Mouse (Mus musculus): ENCODE data around the gene Traf7. TPM values are rescaled to one million over a fixed set of nuclear protein-coding genes. Genes with fewer than 3 reads are reported as not detected.

Gene Traf7
- polyA plus RNA-seq, 1 experiment from 2014 or later: 64.3 TPM

DNA sequence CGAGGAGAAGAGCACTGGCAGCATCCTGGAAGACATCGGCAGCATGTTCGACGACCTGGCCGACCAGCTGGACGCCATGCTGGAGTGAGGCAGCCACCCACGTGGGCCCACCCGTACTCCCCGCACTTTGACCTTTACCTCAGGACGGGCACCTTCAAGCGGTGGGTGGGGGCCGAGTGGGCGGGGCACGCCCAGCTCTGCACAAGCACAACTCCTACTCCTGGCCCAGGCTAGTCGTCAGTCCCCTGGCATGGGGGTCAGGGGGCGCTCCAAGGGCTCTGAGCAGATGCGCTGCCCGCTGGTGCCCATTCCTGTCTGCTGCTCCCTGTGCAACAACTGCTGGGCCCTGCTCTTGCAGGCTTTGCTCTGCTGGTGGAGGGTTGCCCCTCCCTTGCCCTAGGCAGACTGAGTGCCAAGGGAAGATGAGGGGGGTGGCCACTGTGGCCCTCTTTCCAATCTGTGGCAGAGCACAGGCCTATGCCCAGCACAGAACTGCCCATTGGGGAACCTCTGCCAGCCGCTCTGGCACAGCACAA, 20.5 kb downstream of the Traf7 start:
- DNase-seq (ENCODE audit: low spot score): no peak

DNA sequence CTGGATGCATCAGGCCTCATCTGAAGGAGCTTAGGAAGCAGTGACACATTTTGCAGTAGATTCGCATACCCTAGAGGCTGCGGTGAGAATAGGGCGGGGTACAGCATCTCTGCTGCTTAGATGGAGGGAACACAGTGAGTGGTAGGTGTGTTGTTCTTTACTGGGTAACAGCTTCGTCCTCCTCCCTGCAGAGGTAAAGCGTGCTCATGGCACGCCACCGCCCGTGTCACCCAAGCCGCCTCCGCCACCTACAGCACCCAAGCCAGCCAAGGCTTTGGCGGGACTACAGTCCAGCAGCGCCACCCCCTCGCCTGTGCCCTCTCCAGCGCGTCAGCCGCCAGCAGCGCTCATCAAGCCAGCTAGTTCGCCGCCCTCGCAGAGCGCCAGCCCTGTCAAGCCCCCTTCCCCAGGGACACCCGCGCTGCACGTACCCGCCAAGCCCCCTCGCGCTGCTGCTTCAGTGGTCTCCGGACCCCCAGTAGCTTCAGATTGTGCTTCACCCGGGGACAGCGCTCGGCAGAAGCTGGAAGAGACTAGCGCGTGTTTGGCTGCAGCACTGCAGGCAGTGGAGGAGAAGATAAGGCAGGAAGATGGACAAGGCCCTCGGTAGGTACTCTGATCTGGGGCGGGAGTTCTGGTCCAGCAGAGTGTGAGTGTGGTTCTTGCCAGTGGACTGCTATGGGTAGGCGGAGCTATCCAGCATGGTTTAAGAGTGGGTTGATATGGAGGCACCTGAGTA, 21.2 kb downstream of the Traf7 start:
- no peak for DNase-seq (ENCODE audit: low spot score)

- no peak for DNase-seq (ENCODE audit: low spot score)
These were observed 22.3 kb downstream of the Traf7 start for GRCm38 (mm10) chr17:24505286-24505955.

GRCm38 (mm10) chr17:24504085-24504484, 23.7 kb downstream of the Traf7 start:
- DNase-seq (ENCODE audit: low spot score): no peak

GRCm38 (mm10) chr17:24502208-24502607, 25.5 kb downstream of the Traf7 start:
- DNase-seq (ENCODE audit: low spot score): no peak

DNA sequence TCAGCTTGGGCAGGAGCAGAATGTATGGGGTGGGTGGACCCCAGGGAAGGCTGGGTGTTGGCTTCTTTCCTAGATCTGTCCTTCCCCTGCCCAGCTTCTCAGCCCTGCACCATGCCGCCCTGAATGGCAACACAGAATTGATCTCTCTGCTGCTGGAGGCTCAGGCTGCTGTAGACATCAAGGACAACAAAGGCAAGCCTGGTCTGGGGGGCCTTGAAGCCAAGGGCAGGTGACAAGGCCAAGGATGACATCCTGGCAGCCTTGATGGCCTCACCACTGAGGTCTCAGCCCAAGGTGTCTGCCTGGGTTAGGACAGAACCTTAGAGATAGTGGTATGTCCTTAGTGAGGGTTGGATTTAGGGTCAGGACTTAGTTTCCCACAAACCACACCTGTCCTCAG, 31.7 kb downstream of the Traf7 start:
- DNase-seq (ENCODE audit: low spot score): no peak

- DNase-seq (ENCODE audit: low spot score): no peak
These were observed 32.3 kb downstream of the Traf7 start for GRCm38 (mm10) chr17:24495443-24495842.

DNA sequence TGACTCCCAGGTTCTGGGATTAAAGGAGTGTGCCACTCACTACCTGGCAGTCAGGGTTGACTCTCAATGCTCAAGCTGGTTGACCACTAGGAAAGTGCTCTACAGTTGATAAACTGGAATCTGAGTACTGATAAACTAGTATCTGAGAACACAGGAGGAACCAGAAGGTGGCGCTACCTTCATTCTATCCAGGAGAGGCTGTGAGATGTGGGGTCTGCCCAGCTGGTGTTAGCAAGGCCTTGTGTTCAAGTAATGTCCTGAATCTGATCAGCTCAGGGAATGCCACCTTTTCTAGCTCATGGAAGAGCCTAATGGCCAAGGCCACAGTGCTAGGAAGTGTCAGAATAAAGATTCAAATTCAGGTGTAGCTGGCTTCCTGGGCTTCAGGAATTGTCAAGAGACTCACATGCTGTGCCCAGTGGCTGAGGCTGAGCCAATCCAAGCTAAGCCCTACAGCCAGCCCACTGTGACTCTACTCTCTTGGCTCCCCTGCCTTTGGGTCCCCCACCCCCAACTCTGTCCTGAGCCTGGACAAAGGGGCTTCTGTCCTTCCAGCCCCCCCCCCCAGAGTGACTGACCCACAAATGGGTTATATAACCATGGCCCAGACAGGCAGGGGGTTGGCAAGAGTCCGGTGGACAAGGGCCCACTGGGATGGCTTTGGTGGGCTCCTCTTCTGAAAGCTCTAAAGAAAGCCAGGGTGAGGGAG, 33.0 kb downstream of the Traf7 start:
- peak; percentile 55 for DNase-seq (ENCODE audit: low spot score)

DNA sequence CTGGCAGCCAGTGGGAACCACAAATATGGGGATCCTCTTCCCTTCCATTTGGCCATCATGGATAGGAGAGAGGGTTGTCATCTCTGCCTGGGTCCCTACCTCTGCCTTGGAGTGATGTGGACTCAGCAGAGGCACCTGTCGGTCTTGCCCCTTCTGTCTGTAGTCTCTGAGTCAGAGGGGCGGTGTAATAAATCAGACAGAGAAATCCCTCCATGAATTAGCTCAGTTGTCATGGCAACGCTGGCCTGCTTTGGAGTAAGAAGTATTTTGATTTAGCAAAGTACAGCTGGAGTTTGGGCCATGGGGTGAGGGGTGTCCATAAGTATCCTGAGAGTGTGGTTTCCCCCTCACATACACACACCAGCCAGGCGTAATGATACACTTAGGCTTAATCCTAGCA, 37.3 kb downstream of the Traf7 start:
- DNase-seq (ENCODE audit: low spot score): no peak

DNA sequence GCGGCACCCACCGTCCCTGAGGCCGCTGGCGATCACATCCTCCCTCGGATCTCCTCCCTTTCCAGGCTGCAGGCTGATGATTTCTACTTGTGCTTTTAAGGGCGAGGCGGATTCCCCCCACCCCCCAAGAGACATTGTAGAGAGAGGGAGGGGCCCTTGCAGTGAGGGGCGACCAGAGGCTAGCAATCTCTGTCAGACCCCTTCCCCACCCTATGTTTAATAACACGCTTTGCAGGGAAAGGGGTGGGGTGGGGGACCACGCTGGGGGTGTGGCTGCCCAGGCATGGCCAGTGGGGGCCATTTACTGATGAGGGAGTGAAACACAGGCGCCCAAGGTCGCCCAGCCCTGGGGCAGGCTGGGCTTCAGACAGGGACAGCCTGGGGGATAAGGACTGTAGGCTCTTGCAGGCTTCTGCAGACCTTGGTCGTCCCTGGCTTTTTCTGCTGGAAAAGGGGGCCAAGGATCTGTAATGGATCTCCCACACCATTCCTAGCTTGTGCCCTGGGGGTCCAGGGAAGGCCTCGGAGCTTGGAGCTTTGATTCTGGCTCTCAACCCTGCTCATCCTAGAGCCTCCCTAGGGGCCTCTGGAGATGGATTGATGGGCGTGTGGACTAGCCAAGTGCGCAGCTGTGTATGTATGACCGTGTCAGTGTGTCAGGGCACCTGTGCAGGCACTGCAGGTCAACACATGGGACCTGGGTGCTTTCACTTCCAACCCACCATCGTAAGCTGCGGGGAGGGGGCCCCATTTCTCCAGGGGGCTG, 38.3 kb downstream of the Traf7 start:
- DNase-seq (ENCODE audit: low spot score): no peak

- DNase-seq (ENCODE audit: low spot score): peak; percentile 33
These were observed 39.0 kb downstream of the Traf7 start for GRCm38 (mm10) chr17:24488662-24489264.

- DNase-seq (ENCODE audit: low spot score): no peak
These were observed 39.5 kb downstream of the Traf7 start, which contains the start of gene Caskin1 for GRCm38 (mm10) chr17:24488186-24488661. Caskin1 (plus strand) TSS chr17:24488601.

GRCm38 (mm10) chr17:24485090-24485860, 42.5 kb downstream of the Traf7 start:
- DNase-seq (ENCODE audit: low spot score): peak; percentile 35

DNA sequence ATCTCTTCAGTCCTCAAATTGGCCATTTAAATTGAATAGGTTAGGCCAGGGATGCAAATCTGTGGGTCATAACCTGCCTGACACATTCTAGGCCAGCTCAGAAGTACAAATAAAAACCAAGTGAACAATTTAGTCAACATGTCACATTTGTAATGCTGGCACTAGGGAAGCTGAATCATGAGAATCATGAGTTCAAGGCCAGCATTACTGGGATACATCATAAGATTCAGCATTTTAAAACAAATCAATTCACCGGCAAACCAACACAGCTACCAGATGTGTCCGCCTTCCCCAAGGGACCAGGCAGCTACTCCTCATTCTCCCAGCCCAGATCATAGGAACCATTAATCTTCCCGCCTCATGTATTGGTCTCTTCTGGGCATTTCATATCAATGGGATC, 44.2 kb downstream of the Traf7 start:
- no peak for DNase-seq (ENCODE audit: low spot score)

- DNase-seq (ENCODE audit: low spot score): no peak
These were observed 46.5 kb downstream of the Traf7 start for GRCm38 (mm10) chr17:24481027-24481815.

DNA sequence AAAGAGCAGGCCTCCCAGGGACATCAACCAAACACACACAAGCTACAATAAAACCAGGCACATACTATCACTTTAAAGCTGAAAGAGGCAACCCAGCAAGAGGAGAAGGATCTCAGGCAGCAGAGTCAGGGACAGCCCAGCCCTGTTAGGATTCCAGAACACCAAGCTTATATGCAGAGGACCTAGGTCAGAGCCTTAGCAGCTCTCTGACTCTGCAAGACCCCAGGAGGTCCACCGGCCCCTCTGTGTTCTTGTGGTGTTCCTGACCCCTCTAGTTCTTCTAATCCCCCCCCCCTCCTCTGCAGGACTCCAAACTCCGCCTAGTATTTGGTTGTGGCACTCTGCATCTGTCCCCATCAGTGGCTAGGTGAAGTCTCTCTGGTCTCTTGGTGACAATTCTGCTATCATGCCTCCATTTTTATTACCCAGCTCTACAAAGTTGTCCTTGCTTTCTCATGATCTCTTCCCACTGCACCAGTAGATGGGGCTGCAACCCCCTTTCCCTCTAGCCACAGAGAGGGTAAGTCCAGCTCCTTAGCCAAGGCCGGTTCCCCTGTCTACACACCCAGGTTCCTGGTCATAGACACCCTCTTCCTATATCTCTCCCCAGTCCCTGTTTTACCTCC, 47.4 kb downstream of the Traf7 start:
- no peak for DNase-seq (ENCODE audit: low spot score)

- no peak for DNase-seq (ENCODE audit: low spot score)
These were observed 48.3 kb downstream of the Traf7 start for GRCm38 (mm10) chr17:24479431-24479830.

- DNase-seq (ENCODE audit: low spot score): peak; percentile 96
These were observed 48.9 kb downstream of the Traf7 start, which contains the start of gene Mlst8 for GRCm38 (mm10) chr17:24478663-24479380. Mlst8 (minus strand) TSS chr17:24479078.

Data from thymus, postnatal 0 days (tissue).